Mouse (Mus musculus) myocyte (in vitro differentiated cells): ENCODE measurements around the gene Clca4a. TPM values are rescaled to one million over a fixed set of nuclear protein-coding genes. Genes with fewer than 3 reads are reported as not detected.
A peak's percentile ranks its signal among the peaks of the same experiment; 100 is the strongest.
"Not testable (repeated sequence)": the region's sequence is repeated elsewhere in the genome, so short reads cannot be mapped to it uniquely, and the experiment has no call there.

Source experiments
- H3K27me3 ChIP-seq: one replicate; pipeline ENCODE4 v1.6.1; 2011; ENCODE audit not compliant: control insufficient read depth, insufficient read depth, insufficient read length
- H3K36me3 ChIP-seq: one replicate; pipeline ENCODE4 v1.6.1; 2011; ENCODE audit not compliant: control insufficient read depth, insufficient read depth
- H3K4me2 ChIP-seq: one replicate; pipeline ENCODE4 v1.6.1; 2011; ENCODE audit warnings: low read depth, control low read depth
- H3K4me3 ChIP-seq: one replicate; pipeline ENCODE4 v1.5.1; 2011; ENCODE audit warnings: mild to moderate bottlenecking, control low read depth, moderate library complexity
- H3K79me2 ChIP-seq: one replicate; pipeline ENCODE4 v1.6.1; 2011; ENCODE audit not compliant: control insufficient read depth, insufficient read depth
- H3ac ChIP-seq: one replicate; pipeline ENCODE4 v1.6.1; 2011; ENCODE audit not compliant: control insufficient read depth, insufficient read length
- CEBPB ChIP-seq: IDR thresholded peaks from 2 replicates; pipeline ENCODE4 v1.6.1; 2011; ENCODE audit warnings: mild to moderate bottlenecking, moderate library complexity; ENCODE audit not compliant: poor library complexity, insufficient read depth, severe bottlenecking
- E2F4 ChIP-seq: IDR thresholded peaks from one replicate; pipeline ENCODE4 v1.6.1; 2011; ENCODE audit warnings: mild to moderate bottlenecking, control low read depth, moderate library complexity; ENCODE audit not compliant: insufficient read depth
- MAX ChIP-seq: IDR thresholded peaks from one replicate; pipeline ENCODE4 v1.6.1; 2011; ENCODE audit warnings: low read depth, mild to moderate bottlenecking, control low read depth
- MYOD1 ChIP-seq, 3 experiments: IDR thresholded peaks; one replicate each; pipeline ENCODE4 v1.6.1; 2011; ENCODE audit warnings: control low read depth in 2 of 3, low read depth in 2 of 3, mild to moderate bottlenecking in 2 of 3, moderate library complexity in 1 of 3; ENCODE audit not compliant: insufficient read length in 2 of 3, control insufficient read depth in 1 of 3
- MYOG ChIP-seq, 3 experiments: IDR thresholded peaks; one replicate each; pipeline ENCODE4 v1.6.1; 2011; ENCODE audit warnings: control low read depth in 2 of 3, low read depth in 2 of 3, mild to moderate bottlenecking in 2 of 3; ENCODE audit not compliant: insufficient read length in 2 of 3, control insufficient read depth in 1 of 3, insufficient read depth in 1 of 3
- POLR2A ChIP-seq: IDR thresholded peaks from one replicate; pipeline ENCODE4 v1.6.1; 2011; ENCODE audit warnings: low read depth, mild to moderate bottlenecking, control low read depth, moderate library complexity; ENCODE audit not compliant: insufficient read length
- POLR2AphosphoS2 ChIP-seq: IDR thresholded peaks from one replicate; pipeline ENCODE4 v1.6.1; 2011; ENCODE audit warnings: low read depth, control low read depth; ENCODE audit not compliant: insufficient read length
- REST ChIP-seq: IDR thresholded peaks from one replicate; pipeline ENCODE4 v1.6.1; 2011; ENCODE audit warnings: mild to moderate bottlenecking, control low read depth, moderate library complexity; ENCODE audit not compliant: insufficient read depth, insufficient read length
- SRF ChIP-seq: IDR thresholded peaks from one replicate; pipeline ENCODE4 v1.6.1; 2011; ENCODE audit warnings: low read depth; ENCODE audit not compliant: control insufficient read depth, insufficient read length
- TCF12 ChIP-seq: IDR thresholded peaks from one replicate; pipeline ENCODE4 v1.6.1; 2011; ENCODE audit warnings: mild to moderate bottlenecking, control low read depth; ENCODE audit not compliant: poor library complexity, insufficient read depth, severe bottlenecking
- TCF3 ChIP-seq: IDR thresholded peaks from one replicate; pipeline ENCODE4 v1.6.1; 2011; ENCODE audit warnings: low read depth, control low read depth; ENCODE audit not compliant: insufficient read length
- USF1 ChIP-seq: IDR thresholded peaks from one replicate; pipeline ENCODE4 v1.6.1; 2011; ENCODE audit warnings: low read depth, mild to moderate bottlenecking, control low read depth, moderate library complexity
- polyA plus RNA-seq: library from polyadenylated mRNA; unstranded; fragments of >200 nt; fragmentation: generic; extraction: Trizol; gene quantifications from one replicate; pipeline ENCODE4 v1.2.1, GENCODE M21; 2012; ENCODE audit warnings: missing spikeins

Gene Clca4a
- polyA plus RNA-seq, 1 experiment = 0.06 TPM

- peak overlapping the region; percentile 18 for H3K4me3 ChIP-seq
- no peaks in the 10 kb centered on the region for H3K27me3 ChIP-seq
- no peak for TF ChIP-seq TCF12
- no peak for TF ChIP-seq MYOG (IDR thresholded peaks at IDR 0.05; ENCODE audit: control insufficient read depth in 1 of 3, insufficient read depth in 1 of 3, insufficient read length in 2 of 3, low read depth in 2 of 3)
- no peak for TF ChIP-seq MAX
- no peak for TF ChIP-seq REST
- TF ChIP-seq SRF = no peak
- TF ChIP-seq USF1 = no peak
- no peak for TF ChIP-seq MYOD1 (IDR thresholded peaks at IDR 0.05; ENCODE audit: control insufficient read depth in 1 of 3, insufficient read length in 2 of 3, low read depth in 2 of 3)
- no peak for TF ChIP-seq E2F4
- TF ChIP-seq CEBPB = no peak
- TF ChIP-seq TCF3 = no peak
- no peak for TF ChIP-seq POLR2AphosphoS2
- TF ChIP-seq POLR2A = no peak
- H3K4me2 ChIP-seq = peak overlapping the region; percentile 65
- H3ac ChIP-seq = no peak overlapping the region
- no peaks in the 10 kb centered on the region for H3K79me2 ChIP-seq
- H3K36me3 ChIP-seq = no peaks in the 10 kb centered on the region
These were observed 3.1 kb downstream of the Clca4a start for GRCm38 (mm10) chr3:144971553-144972270.

GRCm38 (mm10) chr3:144969755-144970154 lies 5.1 kb downstream of the Clca4a start:
- H3K4me2 ChIP-seq = no peak overlapping the region
- no peak overlapping the region for H3ac ChIP-seq
- H3K36me3 ChIP-seq = no peaks in the 10 kb centered on the region
- no peak for TF ChIP-seq USF1
- no peak for TF ChIP-seq POLR2AphosphoS2
- TF ChIP-seq SRF = no peak
- TF ChIP-seq CEBPB = no peak
- H3K4me3 ChIP-seq = no peak overlapping the region
- H3K79me2 ChIP-seq = no peaks in the 10 kb centered on the region
- H3K27me3 ChIP-seq = no peaks in the 10 kb centered on the region

GRCm38 (mm10) chr3:144966074-144966473 lies 8.8 kb downstream of the Clca4a start:
- Histone ChIP-seq H3K27me3 (no peaks in the 10 kb centered on the region), H3K36me3 (no peaks in the 10 kb centered on the region), H3K4me3 (no peak overlapping the region), H3ac (no peak overlapping the region), H3K4me2 (no peak overlapping the region), H3K79me2 (no peaks in the 10 kb centered on the region)
- no peak for TF ChIP-seq TCF12
- TF ChIP-seq E2F4 = no peak
- no peak for TF ChIP-seq MYOD1 (IDR thresholded peaks at IDR 0.05; ENCODE audit: control insufficient read depth in 1 of 3, insufficient read length in 2 of 3, low read depth in 2 of 3)
- TF ChIP-seq REST = no peak
- no peak for TF ChIP-seq POLR2A
- no peak for TF ChIP-seq USF1
- no peak for TF ChIP-seq POLR2AphosphoS2

GRCm38 (mm10) chr3:144950829-144951228 lies 24.0 kb downstream of the Clca4a start:
- no peak overlapping the region for H3K4me2 ChIP-seq
- no peaks in the 10 kb centered on the region for H3K27me3 ChIP-seq
- no peak for TF ChIP-seq TCF3
- TF ChIP-seq E2F4 = no peak
- no peak for TF ChIP-seq MAX
- no peak for TF ChIP-seq MYOG (IDR thresholded peaks at IDR 0.05; ENCODE audit: control insufficient read depth in 1 of 3, insufficient read depth in 1 of 3, insufficient read length in 2 of 3, low read depth in 2 of 3)
- no peak for TF ChIP-seq SRF
- no peak for TF ChIP-seq MYOD1 (IDR thresholded peaks at IDR 0.05; ENCODE audit: control insufficient read depth in 1 of 3, insufficient read length in 2 of 3, low read depth in 2 of 3)
- no peak for TF ChIP-seq CEBPB
- no peak for TF ChIP-seq TCF12
- TF ChIP-seq REST = no peak
- no peak for TF ChIP-seq USF1
- TF ChIP-seq POLR2AphosphoS2 = no peak
- TF ChIP-seq POLR2A = no peak
- H3K36me3 ChIP-seq = no peaks in the 10 kb centered on the region
- no peak overlapping the region for H3ac ChIP-seq
- no peak overlapping the region for H3K4me3 ChIP-seq
- H3K79me2 ChIP-seq = no peaks in the 10 kb centered on the region

GRCm38 (mm10) chr3:144947376-144947775 lies 27.5 kb downstream of the Clca4a start:
- not testable (repeated sequence) for H3K4me3 ChIP-seq, H3K4me2 ChIP-seq, H3K36me3 ChIP-seq, H3K27me3 ChIP-seq, H3K79me2 ChIP-seq, H3ac ChIP-seq

- not testable (repeated sequence) for H3K79me2 ChIP-seq, H3K36me3 ChIP-seq, H3K4me3 ChIP-seq, H3K27me3 ChIP-seq, H3ac ChIP-seq, H3K4me2 ChIP-seq
These were observed 41.2 kb downstream of the Clca4a start for GRCm38 (mm10) chr3:144933625-144934024.
